Mouse (Mus musculus) kidney, adult 11 months (tissue): ENCODE data around the gene Ugdh.

Source experiments
- DNase-seq: peaks from one replicate; pipeline ENCODE4 v3.0.0; 2022

Gene Ugdh

DNA sequence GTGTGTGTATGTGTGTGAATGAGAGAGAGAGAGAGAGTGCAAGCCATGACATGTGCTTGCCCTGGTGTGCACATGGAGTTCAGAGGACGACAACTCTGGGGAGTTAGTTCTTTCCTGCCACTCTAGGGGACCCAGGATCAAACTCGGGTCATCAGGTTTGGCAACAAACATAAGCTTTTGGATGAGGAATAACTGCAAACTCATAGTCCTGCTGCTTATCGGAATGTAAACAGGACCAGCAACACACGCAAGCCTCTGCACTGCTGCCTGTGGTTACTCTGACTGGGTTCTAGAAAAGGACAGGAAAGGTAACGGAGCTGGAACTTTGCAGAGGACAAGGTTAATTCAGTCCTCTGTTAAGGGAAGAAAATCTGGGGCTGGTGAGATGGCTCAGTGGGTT lies 10.5 kb downstream of the Ugdh start:
- no peak for DNase-seq

DNA sequence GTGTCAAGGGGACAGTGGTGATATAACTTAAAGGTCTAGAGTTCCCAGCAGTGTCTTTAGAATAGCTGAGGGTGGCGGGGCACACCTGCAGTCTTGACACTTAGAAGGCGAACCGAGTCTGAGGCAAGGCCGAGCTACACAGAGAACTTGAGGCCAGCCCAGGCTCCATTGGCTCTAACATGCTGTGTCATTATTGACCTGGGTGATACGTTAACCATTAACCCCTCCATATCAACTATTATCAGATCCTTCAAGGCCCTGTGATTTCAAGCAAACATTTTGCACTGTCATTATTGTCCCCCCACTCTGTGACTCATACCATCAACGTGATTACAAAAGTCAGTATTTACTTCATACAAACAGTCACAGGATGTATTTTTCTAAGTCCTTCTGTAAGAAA lies 11.5 kb downstream of the Ugdh start:
- peak; percentile 49 for DNase-seq

DNA sequence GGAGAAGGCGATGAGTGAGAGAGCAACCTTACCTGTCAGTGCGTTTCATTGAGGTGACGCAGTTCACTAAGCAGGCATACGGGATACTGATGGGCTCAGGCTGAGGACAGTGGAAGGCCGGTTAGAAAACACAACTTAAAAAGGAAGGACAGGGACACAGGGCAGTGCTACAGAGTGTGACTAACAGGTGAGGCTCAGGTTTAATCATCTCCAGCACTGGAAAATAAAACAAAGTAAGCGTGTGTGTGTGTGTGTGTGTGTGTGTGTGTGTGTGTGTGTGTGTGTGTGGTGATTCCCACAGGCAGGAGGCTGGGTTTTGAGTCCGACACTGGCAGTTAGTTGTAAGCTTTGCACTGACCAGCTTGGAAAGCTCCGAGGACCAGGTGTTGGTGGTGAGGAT lies 12.9 kb downstream of the Ugdh start:
- peak; percentile 29 for DNase-seq

DNA sequence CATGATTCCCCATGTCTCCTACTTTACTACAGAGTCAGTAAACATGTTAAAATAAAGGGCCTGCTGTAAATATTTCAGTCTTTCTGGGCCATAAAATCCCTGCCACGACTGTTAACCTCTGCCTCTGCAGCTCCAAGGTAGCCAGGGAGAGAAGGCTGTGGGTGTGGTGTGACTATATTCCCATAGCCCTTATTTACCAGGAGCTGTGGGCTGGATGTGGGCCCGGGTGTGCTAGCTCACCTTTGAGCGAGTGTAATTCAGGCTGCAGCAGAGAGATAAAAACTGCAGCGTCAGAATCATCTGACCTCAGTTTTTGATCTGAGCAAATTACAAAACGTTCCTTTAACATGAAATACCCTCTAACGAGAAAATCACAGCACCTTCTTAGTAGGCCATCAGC lies 14.9 kb downstream of the Ugdh start:
- no peak for DNase-seq

DNA sequence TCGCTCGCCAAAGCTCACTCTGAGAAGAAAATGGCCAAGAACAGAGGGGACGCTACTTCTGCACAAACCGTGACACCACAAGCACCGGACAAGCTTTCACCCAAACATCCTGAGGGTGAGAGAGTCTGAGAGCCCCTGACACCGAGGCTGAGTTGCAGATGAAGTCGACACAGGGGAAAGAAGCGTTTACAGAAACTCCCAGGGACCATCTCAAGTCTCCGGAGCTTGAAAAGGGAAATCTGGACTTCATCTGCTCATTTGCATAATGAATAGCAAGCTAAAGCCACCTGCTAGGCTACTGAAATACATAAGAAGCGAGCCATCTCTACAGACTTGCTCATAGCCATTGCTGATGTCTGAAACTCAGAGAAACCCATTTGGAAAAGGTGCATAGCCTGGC lies 16.6 kb downstream of the Ugdh start:
- no peak for DNase-seq

DNA sequence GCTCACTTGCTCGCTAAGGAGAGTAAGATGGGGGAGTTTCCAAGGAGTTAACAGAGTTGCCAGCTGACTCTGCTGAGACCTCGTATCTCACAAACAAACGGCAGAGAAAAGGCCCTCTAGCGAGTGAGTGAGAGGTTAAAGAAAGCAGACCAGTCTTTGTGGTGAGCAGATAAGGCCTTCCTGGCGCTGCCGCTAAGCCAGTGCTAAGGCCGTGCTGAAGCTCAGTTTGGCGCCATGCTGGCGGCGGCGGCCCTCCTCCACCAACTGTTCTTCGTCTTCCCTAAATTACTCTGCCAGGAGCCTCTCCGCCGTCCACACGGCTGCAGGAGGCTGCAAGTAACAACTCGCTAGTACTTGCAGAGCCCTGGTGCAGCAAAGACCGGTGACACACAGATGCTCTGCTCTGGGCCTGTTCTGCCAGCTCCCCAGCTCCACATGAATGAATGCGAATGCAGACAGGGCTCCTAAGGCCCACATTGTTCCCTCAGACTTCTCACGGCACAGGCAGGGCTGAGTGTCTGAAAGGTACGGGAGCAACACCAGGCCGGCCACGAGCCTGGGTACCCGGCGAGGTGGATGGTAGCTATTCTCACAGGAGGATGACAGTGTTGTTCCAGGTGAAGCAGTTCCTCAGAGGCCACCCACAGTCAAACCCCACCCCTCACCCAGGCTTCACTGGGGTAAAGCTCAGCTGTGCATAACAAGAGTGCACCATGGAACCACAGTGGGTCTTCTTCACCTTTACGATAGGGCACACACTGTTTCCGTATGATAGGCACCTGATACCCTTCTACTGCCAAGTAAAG lies 19.9 kb downstream of the Ugdh start:
- no peak for DNase-seq

DNA sequence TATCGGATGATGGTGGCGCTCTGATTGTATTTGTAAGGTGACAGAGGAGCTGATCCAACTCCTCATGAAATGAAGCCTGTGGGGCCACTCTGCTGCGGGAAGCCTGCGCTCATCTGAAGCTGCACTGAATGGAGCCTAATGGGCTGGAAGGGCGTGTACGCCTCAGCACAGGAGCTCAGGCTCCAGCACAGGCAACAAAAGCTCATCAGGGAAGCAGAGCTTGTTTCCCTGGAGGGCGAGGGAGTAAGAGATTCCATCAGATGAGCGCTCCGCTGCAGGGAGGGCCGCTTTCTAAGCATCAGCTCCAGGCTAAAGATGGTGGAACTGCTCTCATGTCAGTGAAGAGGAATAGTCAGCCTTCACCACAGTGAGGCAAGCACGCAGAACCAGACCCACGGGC lies 27.8 kb downstream of the Ugdh start:
- DNase-seq: no peak

DNA sequence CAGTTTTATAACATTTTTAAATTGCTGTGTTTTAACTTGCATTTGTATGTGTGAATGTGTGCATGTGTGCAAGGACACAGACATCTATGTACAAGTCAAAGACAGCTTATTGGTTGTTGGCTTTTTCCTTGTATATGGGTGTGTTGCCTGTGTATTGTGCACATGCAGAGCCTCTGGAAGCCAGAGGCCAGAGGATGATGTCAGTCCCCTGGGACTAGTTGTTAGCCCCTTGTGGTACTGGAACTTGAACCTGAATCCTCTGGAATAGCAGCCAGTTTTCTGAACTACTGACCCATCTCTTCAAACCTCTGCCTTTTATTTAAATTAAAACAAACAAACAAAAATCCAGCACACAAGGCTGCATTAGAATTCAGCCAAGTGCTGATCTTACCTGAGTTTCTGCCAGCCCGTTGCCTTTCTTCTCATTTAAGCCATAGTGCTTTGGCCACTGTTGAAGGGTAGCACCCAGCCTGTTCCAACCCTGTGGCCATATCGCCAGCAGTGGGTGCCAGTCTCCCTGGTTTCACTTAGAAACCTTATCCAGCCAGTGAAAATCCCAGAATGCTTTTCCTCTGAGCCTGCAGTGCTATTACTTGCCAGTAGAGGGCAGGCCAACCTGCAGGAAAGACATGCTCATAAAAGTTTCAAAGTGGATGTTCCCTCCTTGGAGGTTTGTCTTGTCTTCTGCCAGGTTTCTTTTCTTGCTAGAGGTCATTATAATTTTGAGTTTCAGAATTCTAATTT lies 34.3 kb downstream of the Ugdh start:
- DNase-seq: peak; percentile 83

DNA sequence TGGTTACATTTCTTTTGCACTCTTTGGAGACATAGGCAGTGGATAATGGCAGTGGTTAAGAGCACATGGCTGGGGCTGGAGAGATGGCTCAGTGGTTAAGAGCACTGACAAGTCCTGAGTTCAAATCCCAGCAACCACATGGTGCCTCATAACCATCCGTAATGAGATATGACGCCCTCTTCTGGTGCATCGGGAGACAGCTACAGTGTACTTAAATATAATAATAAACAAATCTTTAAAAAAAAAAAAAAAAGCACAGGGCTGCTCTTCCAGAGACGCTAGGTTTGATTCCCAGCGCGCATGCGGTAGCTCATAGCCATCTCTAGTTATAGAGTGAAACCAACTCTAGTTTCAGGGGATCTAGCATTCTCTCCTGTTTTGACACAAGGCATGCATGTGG lies 41.3 kb downstream of the Ugdh start:
- no peak for DNase-seq

DNA sequence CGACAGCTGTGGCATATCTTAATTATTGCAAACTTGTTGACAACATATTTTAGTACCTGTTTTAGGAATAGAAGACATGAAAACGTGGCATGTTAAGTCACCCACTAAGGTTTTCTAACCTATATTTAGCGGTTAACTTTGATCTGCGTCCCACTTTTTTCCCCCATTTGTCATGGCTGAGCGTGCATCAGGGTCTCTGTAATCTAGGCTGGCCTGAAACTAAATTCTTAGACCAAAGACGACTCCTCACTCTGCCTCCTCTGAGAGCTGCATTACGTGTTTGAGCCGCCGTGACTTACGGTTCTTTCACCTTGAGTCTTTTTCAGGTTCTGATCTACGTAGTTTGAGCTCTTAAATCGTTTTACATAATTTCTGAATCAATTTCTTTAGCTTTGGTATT lies 44.0 kb downstream of the Ugdh start:
- no peak for DNase-seq

DNA sequence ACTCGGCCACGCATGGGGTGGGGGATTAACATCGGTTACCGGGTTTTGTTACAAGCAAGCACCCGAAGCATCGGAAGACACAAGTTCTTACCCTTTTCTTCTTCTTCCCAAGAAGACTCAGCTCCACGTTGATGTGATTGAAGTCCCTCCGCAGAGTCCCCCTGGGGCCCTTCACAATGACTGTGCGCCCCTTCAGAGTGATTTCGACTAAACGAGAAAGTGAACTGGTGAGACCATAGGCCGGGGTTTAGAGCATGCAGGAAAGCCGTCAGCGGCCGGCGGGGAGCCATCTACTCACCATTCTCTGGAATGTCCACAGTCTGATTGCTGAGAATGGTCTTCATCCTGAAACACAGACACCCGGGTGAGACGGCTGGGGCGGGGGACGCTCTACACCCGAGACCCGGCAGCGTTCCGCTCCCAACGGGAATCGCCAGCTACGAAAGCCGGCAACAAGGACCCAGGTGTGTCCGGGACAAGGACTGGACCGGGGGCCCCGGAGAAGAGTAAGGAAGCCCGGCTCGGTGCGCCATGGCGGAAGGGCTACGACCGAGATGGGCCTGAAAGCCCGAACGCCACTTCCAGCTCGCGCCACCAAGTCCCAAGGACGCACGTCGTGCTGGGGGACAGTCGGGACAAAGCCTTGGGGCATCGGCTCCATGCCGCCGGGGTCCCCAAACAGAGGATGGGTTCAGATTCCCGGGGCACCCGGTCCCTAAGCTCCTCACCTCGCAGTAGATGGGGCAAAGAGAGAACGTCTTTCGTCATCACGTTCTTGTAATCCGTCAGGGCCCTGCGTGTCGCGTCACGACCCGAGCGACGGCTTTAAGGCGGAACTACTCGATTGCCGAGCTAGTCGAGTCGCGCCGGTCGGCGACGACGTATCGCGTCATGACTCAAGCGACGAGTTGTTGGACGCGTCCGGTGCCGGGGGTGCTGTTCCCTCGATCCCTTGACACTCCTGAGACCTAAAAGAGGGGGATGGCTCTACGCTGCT lies 44.8 kb downstream of the Ugdh start, which contains the start of the genes Rpl9 and Lias:
Gene Rpl9, minus strand, starts transcription at position 797 of the 997 bp plus-strand sequence.
Gene Lias, plus strand, starts transcription at position 850 of the 997 bp plus-strand sequence.
- DNase-seq: peak; percentile 98

DNA sequence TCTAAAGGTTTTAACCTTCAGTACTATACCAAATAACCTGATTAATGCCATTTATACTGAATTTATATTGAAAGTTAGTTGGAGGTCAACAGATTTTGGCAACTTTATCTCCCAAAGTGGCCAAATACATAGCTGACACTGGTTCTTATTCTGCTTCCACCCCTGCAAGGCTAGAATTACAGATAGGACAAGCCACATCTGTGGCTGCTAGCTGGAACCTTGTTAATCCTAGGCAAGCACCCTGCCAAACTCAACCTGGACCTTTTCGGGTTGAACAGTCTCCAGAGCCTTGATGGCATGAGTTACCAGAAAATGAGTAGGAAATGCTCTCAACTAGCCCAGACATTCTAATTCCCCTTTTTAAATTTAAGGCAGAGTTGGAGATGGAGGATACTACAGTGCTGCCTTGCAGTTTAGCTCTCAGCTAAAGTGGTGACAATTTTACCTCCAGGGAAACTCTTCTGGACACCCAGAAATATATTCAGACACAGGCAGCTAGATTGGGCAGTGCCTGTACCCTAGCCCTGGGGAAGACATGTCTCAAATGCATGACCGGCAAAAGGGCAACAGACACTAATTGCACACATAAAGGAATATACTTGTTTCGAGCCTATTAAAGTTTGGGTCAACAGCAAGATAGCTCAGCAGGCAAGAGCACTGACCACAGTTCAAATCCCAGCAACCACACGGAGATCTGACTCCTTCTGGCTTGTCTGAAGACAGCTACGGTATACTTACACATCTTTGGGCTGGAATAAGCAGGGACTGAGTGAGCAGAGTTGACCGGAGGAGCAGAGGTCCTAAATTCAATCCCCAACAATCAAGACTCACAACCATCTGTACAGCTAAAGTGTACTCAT lies 48.5 kb downstream of the Ugdh start:
- no peak for DNase-seq

DNA sequence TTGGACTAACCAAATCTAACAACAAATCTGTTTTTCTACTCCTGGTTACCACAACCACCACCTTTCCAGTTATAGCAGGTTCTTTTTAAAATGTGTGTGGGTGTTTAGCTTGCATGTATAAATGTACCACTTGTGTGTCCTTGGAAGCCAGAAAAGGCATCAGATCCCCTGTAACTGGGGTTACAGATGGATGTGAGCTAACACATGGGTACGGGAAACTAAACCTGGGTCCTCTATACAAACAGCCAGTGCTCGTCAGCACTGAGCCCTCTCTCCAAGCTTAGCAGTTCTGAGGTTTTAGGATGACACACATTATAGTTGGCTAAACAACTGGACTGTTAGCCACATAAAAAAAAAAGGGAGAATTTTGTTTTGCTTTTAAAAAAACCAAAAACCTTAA lies 50.0 kb downstream of the Ugdh start:
- DNase-seq: no peak

DNA sequence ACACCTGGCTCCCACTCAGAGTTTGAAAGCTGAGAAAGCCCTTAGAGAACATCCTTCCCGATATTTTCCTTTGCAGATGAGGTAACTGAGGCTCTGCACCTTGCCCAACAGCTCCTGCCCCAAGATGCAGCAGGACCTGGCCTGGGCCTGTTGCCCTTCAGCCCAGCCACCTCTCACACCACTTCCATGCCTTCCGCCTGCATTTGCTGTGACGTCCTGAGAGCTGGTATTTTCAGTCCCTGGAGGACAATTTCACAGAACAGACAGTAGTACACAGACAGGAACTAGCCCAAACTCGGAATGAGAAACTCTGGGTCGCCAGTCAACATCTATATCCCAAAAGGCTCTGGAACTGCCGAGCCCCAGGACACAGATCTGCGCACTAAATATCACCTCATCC lies 61.0 kb downstream of the Ugdh start:
- no peak for DNase-seq

DNA sequence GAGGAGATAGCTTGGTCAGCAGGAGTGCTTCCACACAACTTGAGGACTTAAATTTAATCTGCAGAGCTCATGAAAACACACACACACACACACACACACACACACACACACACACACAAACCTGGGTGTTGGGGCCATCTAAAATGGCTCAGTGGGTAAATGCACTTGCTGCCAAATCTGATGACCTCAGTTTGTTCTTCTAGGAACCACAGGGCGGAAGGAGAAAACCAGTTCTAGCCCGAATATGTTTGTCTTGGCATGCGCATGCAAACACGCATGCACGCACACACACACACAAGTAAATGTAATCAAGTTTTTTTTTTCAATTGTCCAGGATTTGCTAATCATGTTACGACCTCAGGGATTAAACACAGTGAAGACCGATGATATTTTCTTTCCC lies 64.2 kb downstream of the Ugdh start:
- no peak for DNase-seq

DNA sequence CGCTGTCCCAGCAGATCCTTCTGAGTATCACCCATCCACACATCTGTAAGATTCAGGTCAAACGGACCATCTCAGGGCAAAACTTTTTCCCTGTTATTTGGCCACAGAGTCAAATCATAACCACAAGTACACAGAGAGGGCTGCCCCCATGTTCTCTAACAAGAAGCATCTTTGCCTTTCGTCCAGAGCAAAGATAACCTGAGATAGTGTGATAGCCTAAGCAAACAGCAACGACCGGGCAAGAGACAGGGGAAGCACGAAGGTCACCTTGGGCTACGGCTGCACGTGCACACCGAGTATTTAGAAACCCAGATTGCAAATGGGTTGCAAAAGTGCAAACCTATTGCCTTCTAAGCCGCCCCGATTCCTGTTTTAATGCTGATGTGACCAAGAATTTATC lies 67.9 kb downstream of the Ugdh start:
- no peak for DNase-seq
